Mouse (Mus musculus) midbrain, embryonic 13.5 days (tissue): ENCODE measurements around the gene Dido1. TPM values are rescaled to one million over a fixed set of nuclear protein-coding genes. Genes with fewer than 3 reads are reported as not detected.

Experiments used
- ATAC-seq: fragments of 200-750 bp; cut with Nextera tagmentation; 2 replicates; pipeline ENCODE4 v1.8.0; 2017; ENCODE audit warnings: mild to moderate bottlenecking, moderate TSS enrichment, moderate library complexity
- H3K27ac ChIP-seq: fragments of 300-500 bp; sonication (generic); 2 replicates; pipeline ENCODE4 v1.5.1; 2015; ENCODE audit warnings: inconsistent platforms, mild to moderate bottlenecking, moderate library complexity
- H3K27me3 ChIP-seq: fragments of 300-500 bp; sonication (generic); 2 replicates; pipeline ENCODE4 v1.6.1; 2015; ENCODE audit warnings: mild to moderate bottlenecking, inconsistent platforms
- H3K36me3 ChIP-seq: fragments of 300-500 bp; sonication (generic); 2 replicates; pipeline ENCODE4 v1.6.1; 2015; ENCODE audit warnings: mild to moderate bottlenecking, inconsistent platforms
- H3K4me1 ChIP-seq: fragments of 300-500 bp; sonication (generic); replicated peaks from 2 replicates; pipeline ENCODE4 v1.6.1; 2015; ENCODE audit warnings: inconsistent platforms
- H3K4me2 ChIP-seq: fragments of 300-500 bp; sonication (generic); replicated peaks from 2 replicates; pipeline ENCODE4 v1.6.1; 2015; ENCODE audit warnings: moderate library complexity, mild to moderate bottlenecking, inconsistent platforms
- H3K4me3 ChIP-seq: fragments of 300-500 bp; sonication (generic); replicated peaks from 2 replicates; pipeline ENCODE4 v1.5.1; 2015; ENCODE audit warnings: mild to moderate bottlenecking, inconsistent platforms
- H3K9ac ChIP-seq: fragments of 300-500 bp; sonication (generic); replicated peaks from 2 replicates; pipeline ENCODE4 v1.6.1; 2015; ENCODE audit warnings: mild to moderate bottlenecking, inconsistent platforms
- H3K9me3 ChIP-seq: fragments of 300-500 bp; sonication (generic); 2 replicates; pipeline ENCODE4 v1.6.1; 2016; ENCODE audit warnings: mild to moderate bottlenecking, inconsistent platforms
- WGBS: fragments of 180-500 bp; shearing (Covaris S2); methylation state at CpG from one replicate; pipeline ENCODE4 v1.1.7; 2015; 5-methylcytosine and 5-hydroxymethylcytosine counted together
- polyA plus RNA-seq: library from polyadenylated mRNA; unstranded; fragments of >200 nt; fragmentation: Nextera tagmentation; extraction: Ambion mirVana; gene quantifications from 2 replicates; pipeline ENCODE4 v1.2.1, GENCODE M21; 2015

Gene Dido1
- polyA plus RNA-seq, 1 experiment from 2014 or later, result 36.3 TPM

DNA sequence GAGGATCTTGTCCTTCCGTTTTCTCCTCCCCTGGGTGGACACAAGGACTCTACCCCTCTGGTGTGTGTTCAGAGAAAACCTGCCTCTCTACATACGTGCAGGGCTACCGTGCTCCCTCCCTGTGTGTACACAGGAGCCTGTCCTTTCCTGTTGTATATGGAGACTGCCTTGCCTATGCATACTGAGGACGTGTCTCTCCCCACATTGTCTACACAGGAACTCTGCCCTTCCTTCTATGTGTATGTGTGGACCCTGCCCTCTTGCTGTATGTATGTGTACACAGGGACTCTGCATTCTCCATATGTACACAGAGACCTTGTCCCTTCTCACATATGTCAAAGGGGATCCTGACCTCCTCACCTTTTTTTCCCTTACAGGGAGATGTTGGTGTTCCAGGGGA lies 99.5 kb downstream of the Dido1 start:
- no peaks in the 10 kb centered on the region for H3K9me3 ChIP-seq
- 81% methylated on average over 4 of the region's 4 CpGs for WGBS
- H3K4me1 ChIP-seq, result no peaks in the 10 kb centered on the region

More for the DNA sequence above, 99.5 kb downstream of the Dido1 start:
- no peaks in the 10 kb centered on the region for H3K27me3 ChIP-seq
- no peak overlapping the region for H3K4me3 ChIP-seq
- no peak for ATAC-seq
- no peaks in the 10 kb centered on the region for H3K36me3 ChIP-seq
- no peak overlapping the region for H3K9ac ChIP-seq
- no peak overlapping the region for H3K4me2 ChIP-seq
- no peak overlapping the region for H3K27ac ChIP-seq

Other genes starting within 250 kb of the Dido1 start
- gene Ntsr1, start 210.0 kb downstream of the Dido1 start, polyA plus RNA-seq, result 1.2 and 1.3 TPM in 2 replicates
- gene Mrgbp, start 128.7 kb downstream of the Dido1 start, polyA plus RNA-seq, result 49.2 and 51.9 TPM in 2 replicates
- gene Ogfr, start 120.8 kb downstream of the Dido1 start, polyA plus RNA-seq, result 89.5 and 95.8 TPM in 2 replicates
- gene Col9a3, start 112.2 kb downstream of the Dido1 start, polyA plus RNA-seq, result 17.5 and 17.9 TPM in 2 replicates
- 0.09 and 0.15 TPM in 2 replicates for gene Tcfl5, start 67.3 kb downstream of the Dido1 start, polyA plus RNA-seq
- 56.3 and 61.1 TPM in 2 replicates for gene Gid8, start 118 bp upstream of the Dido1 start, polyA plus RNA-seq
- gene Slc17a9, start 15.3 kb upstream of the Dido1 start, polyA plus RNA-seq, result 0.27 and 0.61 TPM in 2 replicates
- gene Bhlhe23, start 66.9 kb upstream of the Dido1 start, polyA plus RNA-seq, result 18.7 and 25.0 TPM in 2 replicates
- gene Ythdf1, start 210.9 kb upstream of the Dido1 start, polyA plus RNA-seq, result 37.7 and 47.2 TPM in 2 replicates
- 0.27 and 0.55 TPM in 2 replicates for gene Birc7, start 219.0 kb upstream of the Dido1 start, polyA plus RNA-seq
- gene Nkain4, start 244.7 kb upstream of the Dido1 start, polyA plus RNA-seq, result 94.0 and 101 TPM in 2 replicates